Comparison of ENCODE assay signal across 8 mouse cellular contexts in the genomic region with DNA sequence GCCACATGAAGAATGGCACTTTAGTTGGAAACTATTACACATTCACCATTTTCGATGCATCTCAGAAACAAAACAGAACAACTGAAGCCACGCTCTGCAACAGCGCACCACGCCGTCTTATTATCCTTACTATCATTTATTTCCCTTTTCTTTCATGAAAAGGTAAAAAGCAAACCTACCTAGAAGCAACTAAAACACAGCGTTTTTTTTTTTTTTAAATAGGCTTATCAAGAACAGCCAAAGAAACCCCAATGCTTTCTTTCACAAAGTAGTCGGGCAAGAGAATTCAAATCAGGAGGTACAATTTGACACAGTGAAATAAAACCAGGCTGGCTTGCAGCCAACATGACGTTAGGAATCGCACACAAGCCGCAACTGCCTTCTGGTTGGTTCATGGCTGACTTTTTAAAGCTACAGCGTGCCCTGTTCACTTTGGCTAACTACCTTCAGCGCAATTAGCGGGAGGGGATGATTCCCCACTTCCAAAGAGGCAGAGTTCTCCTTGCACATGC. TPM values are rescaled to one million over a fixed set of nuclear protein-coding genes. Genes with fewer than 3 reads are reported as not detected.
DNase-seq lines count a peak whose midpoint lies in the region; ATAC-seq and TF ChIP-seq lines count a peak whose summit lies in the region.

No protein-coding gene starts in this region.

- peak overlapping the region; percentile 17 for H3K4me3 ChIP-seq in intestine, embryonic 14.5 days (ENCODE audit: low read depth, low read length)
- H3K4me3 ChIP-seq in left cerebral cortex, adult 2 months = peak overlapping the region; percentile 43

- no peak for ATAC-seq in intestine, embryonic 14.5 days (replicated peaks; ENCODE audit: low FRiP score, low TSS enrichment, low read depth)

- H3K36me3 ChIP-seq in intestine, embryonic 14.5 days (ENCODE audit: control insufficient read depth, insufficient read depth, low read length) = no peaks in the 10 kb centered on the region

- H3K9me3 ChIP-seq in intestine, embryonic 14.5 days (ENCODE audit: control insufficient read depth, low read length) = no peaks in the 10 kb centered on the region

- peak; percentile 71 to 88 for DNase-seq in adrenal gland, adult (ENCODE audit: inconsistent age in 2 of 2, low spot score in 1 of 2)
- no peak for DNase-seq in adrenal gland, postnatal 4 days (ENCODE audit: low spot score in 2 of 2)
- DNase-seq in c-Kit-positive CD71-positive TER-119-negative erythroid progenitor cells, embryonic 14.5 days (ENCODE audit: low read depth) = peak; percentile 34
- peak; percentile 28 for DNase-seq in gastrocnemius, postnatal 25 days
- peak; percentile 63 for DNase-seq in intestine, embryonic 14.5 days (ENCODE audit: low spot score)
- peak; percentile 52 to 58 for DNase-seq in left cerebral cortex, adult 2 months (ENCODE audit: extremely low spot score in 1 of 2, low spot score in 2 of 2)
- DNase-seq in lung, postnatal 36 days = peak; percentile 54
- peak; percentile 74 for DNase-seq in right cerebral cortex, postnatal 14 days

- H3K4me1 ChIP-seq in intestine, embryonic 14.5 days (replicated peaks; ENCODE audit: control insufficient read depth, insufficient read depth, low read length) = peaks cover 19% of the 10 kb centered on the region

- intact Hi-C loops in left cerebral cortex, adult 2 months (cut with DNase I) = no loop called here

- H3K9ac ChIP-seq in intestine, embryonic 14.5 days (ENCODE audit: low read length) = 0 out of 2 replicates have a peak overlapping the region, but pooled peaks have one; percentile 12

- TF ChIP-seq CTCF in left cerebral cortex, adult 2 months (IDR thresholded peaks at IDR 0.05) = no peak

- peak overlapping the region; percentile 51 for H3K4me2 ChIP-seq in intestine, embryonic 14.5 days (ENCODE audit: low read length)

- WGBS in intestine, embryonic 14.5 days = 42% methylated on average over 13 of the region's 13 CpGs

- H3K27ac ChIP-seq in intestine, embryonic 14.5 days (ENCODE audit: low read depth) = no peak overlapping the region
- H3K27ac ChIP-seq in left cerebral cortex, adult 2 months = peak overlapping the region; percentile 56

- no peaks in the 10 kb centered on the region for H3K27me3 ChIP-seq in intestine, embryonic 14.5 days (replicated peaks; ENCODE audit: control insufficient read depth, insufficient read depth, low read length)

RNA-seq across cellular contexts. Expression of a gene that starts 3.2 kb away (rescaled TPM):
- total RNA-seq in adrenal gland, postnatal 4 days (2021) = 1 to 10 TPM; 1.5 TPM
- total RNA-seq in gastrocnemius, postnatal 25 days (2021) = under 1 TPM; 0.32 to 0.74 TPM
- 0.46 and 0.51 TPM in 2 replicates for polyA plus RNA-seq in intestine, embryonic 14.5 days (2014; fragmentation: Nextera tagmentation; extraction: Ambion mirVana)
- under 1 TPM; 0.28 to 0.45 TPM for total RNA-seq in left cerebral cortex, adult 2 months (2021)

RNA-seq across cellular contexts. Expression of a gene that starts 31.1 kb away (rescaled TPM):
- not detected for total RNA-seq in adrenal gland, postnatal 4 days (2021)
- total RNA-seq in gastrocnemius, postnatal 25 days (2021) = not detected
- polyA plus RNA-seq in intestine, embryonic 14.5 days (2014; fragmentation: Nextera tagmentation; extraction: Ambion mirVana) = not detected in 2 replicates
- total RNA-seq in left cerebral cortex, adult 2 months (2021) = not detected

Comparison
In these comparisons a context has a peak if more than half of its experiments do, and no peak if none do; other contexts are left out.
1. DNase-seq: peak in adrenal gland, adult (2 of 2), c-Kit-positive CD71-positive TER-119-negative erythroid progenitor cells, embryonic 14.5 days (single experiment), gastrocnemius, postnatal 25 days (single experiment), intestine, embryonic 14.5 days (single experiment), left cerebral cortex, adult 2 months (2 of 2), lung, postnatal 36 days (single experiment) and right cerebral cortex, postnatal 14 days (single experiment); none in adrenal gland, postnatal 4 days (0 of 2).